Mouse (Mus musculus) mammary gland, adult 2 months (tissue): Measurements from ENCODE around the gene Pla2g4c. TPM values are rescaled to one million over a fixed set of nuclear protein-coding genes. Genes with fewer than 3 reads are reported as not detected.

ENCODE experiments used
- polyA plus RNA-seq: library from polyadenylated mRNA; depleted of rRNA; stranded (reverse); fragments of >200 nt; gene quantifications from 2 replicates; pipeline ENCODE4 v1.2.3, GENCODE M21; 2012; ENCODE audit warnings: low replicate concordance; rRNA removed

Gene Pla2g4c
- polyA plus RNA-seq = 0.13 and 0.29 TPM in 2 replicates

DNA sequence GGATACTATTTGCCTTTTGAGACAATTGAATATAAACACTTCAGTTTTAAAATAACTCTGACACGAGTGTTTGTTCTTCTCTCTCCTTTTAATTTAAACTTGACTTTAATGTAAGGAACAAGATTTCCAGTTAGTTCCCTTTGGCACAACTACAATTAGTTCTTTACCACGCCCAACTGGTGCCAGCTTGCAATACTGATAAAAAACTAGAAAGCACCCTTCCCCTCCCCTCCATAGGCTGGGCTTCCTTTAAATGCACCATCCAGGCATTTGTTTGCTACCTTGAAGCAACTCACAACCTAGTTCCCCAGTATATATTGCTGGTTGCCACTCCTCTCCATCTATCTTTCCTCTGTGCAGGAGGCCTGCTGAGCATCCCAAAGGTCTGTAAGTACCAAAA, at the start of gene Pla2g4c:
TSS of gene Pla2g4c (plus strand) at position 340 of the 400 bp plus-strand sequence.

DNA sequence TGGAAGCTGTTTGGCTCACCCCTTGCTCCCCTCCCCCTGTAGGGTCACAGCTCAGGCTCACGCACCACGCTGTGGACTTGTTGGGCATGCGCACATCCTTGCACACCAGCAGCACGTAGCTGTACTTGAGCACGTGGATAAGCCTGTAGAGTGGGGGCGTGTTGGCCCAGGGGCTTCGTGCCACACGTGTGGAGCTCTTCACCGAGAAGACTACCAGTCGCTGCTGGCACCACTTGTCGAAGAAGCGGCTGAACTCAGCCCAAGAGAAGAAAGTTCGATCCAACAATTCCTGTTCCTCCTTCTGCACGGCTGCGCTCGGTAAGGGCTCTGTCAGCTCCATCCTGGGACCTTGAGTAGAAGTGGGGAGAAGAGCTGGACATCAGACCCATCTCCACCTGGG, 47.4 kb upstream of the Pla2g4c start, which contains the start of gene Lig1:
TSS of gene Lig1 (plus strand) at position 203 of the 400 bp plus-strand sequence.

DNA sequence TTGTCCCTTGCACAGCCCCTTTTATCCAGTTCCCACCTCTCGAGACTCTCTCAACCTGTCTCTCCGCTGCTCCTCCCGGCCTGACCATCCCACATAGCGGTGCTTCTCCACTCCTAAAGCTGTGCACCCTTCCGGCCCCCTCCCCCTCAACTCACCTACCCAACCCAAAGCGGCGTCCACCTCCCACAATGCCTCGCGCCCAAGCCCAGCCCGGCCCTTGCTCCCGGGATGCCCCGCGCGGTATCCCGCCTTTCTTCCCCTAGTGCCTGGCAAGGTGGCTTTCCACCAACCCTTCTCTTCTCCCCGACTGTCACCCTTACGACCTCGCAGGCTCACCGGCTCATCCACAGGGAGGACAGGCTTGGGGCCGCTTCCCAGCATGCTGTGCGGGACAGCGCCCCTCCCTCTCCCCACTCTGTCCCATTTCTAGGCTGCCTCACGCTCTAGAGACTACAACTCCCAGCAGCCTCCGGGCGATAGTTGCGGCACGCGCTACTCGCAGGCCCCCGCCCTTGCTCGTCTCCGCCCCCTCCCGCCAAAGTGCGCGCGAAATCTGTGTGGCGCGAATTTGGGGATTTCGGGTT, 46.1 kb upstream of the Pla2g4c start, which contains the start of gene Zswim9:
TSS of gene Zswim9 (minus strand) at position 414 of the 584 bp plus-strand sequence.

DNA sequence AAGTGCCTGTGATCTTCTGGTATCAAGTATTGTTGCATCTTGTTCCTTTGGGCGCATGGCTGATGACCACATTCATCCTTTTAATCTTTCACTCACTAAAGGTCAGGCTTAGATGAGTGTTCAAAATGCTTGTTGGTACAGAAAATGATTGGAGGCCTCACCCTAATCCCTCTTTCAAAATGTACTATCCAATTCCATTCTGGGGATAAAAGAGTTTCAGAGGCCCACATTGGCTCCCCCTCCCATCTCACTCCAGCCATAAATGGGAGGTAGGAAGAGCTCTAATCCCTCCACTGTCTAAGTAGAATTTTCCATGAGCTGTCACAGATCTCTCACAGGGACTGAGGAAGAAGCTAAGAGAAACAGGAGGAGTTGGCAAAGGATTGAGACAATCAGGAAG, 73.4 kb downstream of the Pla2g4c start, which contains the start of gene Cabp5:
TSS of gene Cabp5 (plus strand) at position 301 of the 400 bp plus-strand sequence.

Other genes with a start within 250 kb of the Pla2g4c start
- not detected in 2 replicates for gene Vmn1r85, start 229.5 kb upstream of the Pla2g4c start, polyA plus RNA-seq
- not detected in 2 replicates for gene Vmn1r86, start 204.7 kb upstream of the Pla2g4c start, polyA plus RNA-seq
- not detected in 2 replicates for gene Vmn1r87, start 184.5 kb upstream of the Pla2g4c start, polyA plus RNA-seq
- gene Vmn1r88, start 165.1 kb upstream of the Pla2g4c start, polyA plus RNA-seq = not detected in 2 replicates
- not detected in 2 replicates for gene Vmn1r89, start 111.6 kb upstream of the Pla2g4c start, polyA plus RNA-seq
- gene Lig1, start 47.4 kb upstream of the Pla2g4c start, polyA plus RNA-seq = 4.3 and 5.7 TPM in 2 replicates
- gene Zswim9, start 45.9 kb upstream of the Pla2g4c start, polyA plus RNA-seq = 3.4 and 4.0 TPM in 2 replicates
- not detected in 2 replicates for gene Cabp5, start 73.5 kb downstream of the Pla2g4c start, polyA plus RNA-seq
- not detected in 2 replicates for gene Bsph1, start 126.2 kb downstream of the Pla2g4c start, polyA plus RNA-seq
- gene Bsph2, start 246.4 kb downstream of the Pla2g4c start, polyA plus RNA-seq = not detected in 2 replicates